Mouse (Mus musculus) layer of hippocampus, adult 9-11 months (tissue): ENCODE data around the gene Trpm3.

Source experiments
- DNase-seq: peaks from one replicate; pipeline ENCODE4 v3.0.0; 2022

The Trpm3 gene

DNA sequence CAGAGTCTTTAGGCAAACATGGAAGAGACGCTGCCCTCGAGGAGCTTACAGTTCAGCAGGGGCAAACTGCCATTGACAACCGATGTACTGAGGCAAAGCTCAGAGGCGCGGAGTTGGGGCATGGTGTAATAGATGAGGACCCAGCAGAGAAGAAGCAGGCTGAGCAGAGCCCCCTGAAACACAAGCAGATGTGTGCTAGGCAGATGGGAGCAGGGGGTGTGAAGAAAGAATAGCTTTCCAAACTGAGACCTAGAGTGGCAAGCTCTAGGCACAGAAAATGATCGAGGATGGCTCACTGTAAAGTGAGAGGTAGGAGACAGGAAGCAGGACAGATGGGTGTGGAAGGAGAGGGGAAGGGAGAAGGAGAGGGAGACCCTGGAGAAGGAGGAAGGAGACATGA is 792.2 kb downstream of the Trpm3 start:
- no peak for DNase-seq

- DNase-seq, result peak; percentile 53
These were observed 796.2 kb downstream of the Trpm3 start for GRCm38 (mm10) chr19:22935067-22935466.

GRCm38 (mm10) chr19:22938848-22939724 is 800.2 kb downstream of the Trpm3 start:
- DNase-seq, result no peak

- no peak for DNase-seq
These were observed 801.0 kb downstream of the Trpm3 start for GRCm38 (mm10) chr19:22939836-22940235.

GRCm38 (mm10) chr19:22940487-22940886 is 801.6 kb downstream of the Trpm3 start:
- peak; percentile 91 for DNase-seq

DNA sequence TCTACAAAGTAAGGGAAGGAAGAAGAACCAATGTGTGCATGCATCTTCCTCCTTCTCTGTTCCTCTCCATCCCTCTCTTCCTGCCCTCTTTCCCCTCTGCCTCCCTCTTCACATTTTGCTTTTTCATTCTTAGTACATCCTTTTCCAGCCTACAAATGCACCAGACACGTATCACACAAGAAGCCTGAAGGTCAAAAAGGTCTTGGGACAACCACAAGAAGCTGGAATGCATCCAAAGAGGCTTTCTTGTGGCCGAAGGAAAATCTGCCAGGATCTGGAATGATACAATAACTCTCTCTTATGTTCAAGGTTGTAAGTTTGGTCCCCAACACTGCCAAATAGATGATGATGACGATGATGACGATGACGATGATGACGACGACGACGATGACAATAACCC is 802.1 kb downstream of the Trpm3 start:
- DNase-seq, result no peak

DNA sequence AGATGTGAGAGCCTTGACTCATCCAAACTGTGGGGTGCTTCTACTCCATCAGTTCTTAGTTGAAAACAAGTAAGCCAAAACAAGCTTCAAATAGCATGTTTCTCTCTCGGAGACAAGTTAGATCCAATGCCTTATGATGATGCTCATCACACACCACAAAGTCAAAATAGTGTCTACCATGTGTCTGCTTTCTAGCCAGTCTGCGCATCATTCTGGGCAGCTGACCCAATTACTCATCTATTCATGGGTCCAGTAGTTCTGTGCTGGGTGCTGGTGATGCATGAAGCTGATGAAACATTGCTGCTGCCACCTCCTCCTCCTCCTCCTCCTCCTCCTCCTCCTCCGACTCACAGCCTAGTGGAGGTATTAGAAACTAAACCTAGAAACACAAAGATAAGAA is 813.6 kb downstream of the Trpm3 start:
- no peak for DNase-seq

GRCm38 (mm10) chr19:22953191-22953590 is 814.3 kb downstream of the Trpm3 start:
- no peak for DNase-seq

GRCm38 (mm10) chr19:22958414-22958813 is 819.6 kb downstream of the Trpm3 start:
- peak; percentile 79 for DNase-seq

DNA sequence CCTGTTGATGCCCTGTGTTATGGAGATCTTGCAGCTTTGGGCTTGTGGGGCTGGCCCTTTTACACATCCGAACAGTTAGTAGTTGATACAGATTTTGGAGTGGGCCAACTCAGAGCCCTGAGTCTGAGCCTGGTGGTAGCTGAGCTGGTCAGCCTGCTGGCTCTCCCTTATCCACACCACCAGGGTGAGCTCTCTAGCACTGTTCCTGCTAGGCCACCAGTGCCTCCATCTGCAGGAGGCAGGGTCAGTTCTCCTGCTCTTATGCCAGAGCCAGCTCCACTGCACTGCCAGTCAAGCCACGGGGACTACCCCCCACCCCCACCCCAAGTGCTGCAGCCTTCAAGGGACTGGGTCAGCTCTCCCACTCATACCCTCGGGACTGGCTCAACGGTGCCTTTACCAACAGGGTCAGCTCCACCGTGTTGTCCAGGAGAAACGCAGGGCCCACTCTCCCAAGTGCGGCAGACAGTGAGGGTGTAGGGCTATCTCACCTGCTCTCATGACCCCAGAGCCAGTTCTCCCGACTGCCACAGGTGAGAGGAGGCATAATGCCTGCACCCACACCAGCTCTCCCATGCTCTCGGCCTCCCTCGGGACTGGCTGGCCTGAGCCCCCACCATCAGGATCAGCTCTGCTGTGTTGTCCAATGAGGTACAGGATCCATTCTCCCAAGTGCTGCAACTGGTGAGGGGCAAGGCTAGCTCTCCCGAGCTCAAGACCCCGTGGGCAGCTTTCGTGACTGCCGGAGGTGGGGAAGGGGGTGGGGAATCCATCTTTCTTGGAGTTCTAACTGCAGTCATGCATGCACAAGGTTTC is 821.8 kb downstream of the Trpm3 start:
- no peak for DNase-seq

- DNase-seq, result no peak
These were observed 823.3 kb downstream of the Trpm3 start for GRCm38 (mm10) chr19:22962001-22962708.

- peak; percentile 57 for DNase-seq
These were observed 823.9 kb downstream of the Trpm3 start for GRCm38 (mm10) chr19:22962731-22963130.

DNA sequence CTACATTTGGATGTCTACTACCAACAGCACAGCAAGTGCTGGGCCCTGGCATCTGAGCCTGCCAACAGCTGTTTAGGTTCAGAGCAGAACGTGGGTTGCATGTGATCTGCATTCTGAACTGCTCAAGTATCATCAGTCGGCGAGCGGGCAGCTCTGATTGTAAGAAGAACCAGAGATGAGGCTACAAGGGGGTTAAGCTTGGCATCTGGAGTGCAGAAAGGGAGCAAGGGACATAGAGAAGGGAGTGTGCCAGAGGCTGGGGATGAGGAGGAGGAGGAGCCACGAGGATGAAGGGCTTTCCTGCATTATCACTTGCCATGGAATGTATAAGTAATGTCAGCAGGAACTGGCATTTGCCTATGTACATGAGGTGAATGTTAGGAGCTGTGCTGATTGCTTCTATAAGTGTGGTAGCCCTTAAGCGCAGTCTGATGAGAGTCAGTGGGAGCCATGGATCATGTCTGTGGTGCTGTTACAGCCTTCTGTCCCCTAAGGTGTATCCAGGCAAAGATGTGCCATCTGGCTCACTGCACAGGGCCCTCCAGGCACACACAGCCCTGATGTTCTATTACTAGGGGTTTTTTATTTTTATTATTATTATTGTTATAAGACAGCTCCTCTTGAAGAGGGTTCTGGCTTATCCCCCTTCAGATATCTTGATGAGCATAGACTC is 825.0 kb downstream of the Trpm3 start:
- DNase-seq, result no peak

DNA sequence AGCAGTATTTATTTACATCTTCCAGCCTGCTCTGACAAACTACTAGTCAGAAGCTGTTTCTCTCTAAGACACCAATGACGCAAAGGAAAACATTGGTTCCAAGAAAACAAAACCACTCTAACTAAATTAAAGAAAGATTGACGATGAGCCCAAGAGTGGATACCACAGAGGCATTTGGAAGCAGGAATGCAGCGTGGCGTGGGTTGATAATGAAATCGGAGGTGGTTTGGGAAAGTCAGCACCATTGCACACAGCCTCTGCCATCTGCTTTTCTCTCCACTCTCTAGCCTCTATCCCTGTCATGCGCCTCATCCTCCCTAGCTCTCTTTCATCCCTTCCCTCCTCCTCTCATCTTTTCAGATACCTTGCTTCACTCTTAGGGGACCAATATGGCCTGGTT is 826.6 kb downstream of the Trpm3 start:
- DNase-seq, result peak; percentile 70

DNA sequence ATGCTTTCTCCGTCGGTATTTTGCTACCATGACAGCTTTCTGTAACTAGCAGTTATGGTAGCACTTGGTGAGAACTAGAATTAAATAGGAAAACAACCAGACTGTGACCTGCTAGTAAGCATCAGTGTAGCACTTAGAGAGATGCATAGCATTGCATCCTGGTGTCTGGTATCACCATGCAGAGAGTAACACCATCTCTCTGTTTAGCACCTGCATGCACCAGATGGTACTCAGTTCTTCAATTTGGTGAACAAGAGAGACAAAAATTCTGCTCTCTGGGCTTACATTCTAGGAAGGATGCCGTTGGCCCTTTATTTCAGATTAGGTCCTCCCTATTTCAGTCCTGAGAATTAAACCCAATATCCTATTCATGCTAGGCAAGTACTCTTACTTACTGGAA is 834.4 kb downstream of the Trpm3 start:
- peak; percentile 64 for DNase-seq

GRCm38 (mm10) chr19:22973727-22974126 is 834.9 kb downstream of the Trpm3 start:
- DNase-seq, result no peak

DNA sequence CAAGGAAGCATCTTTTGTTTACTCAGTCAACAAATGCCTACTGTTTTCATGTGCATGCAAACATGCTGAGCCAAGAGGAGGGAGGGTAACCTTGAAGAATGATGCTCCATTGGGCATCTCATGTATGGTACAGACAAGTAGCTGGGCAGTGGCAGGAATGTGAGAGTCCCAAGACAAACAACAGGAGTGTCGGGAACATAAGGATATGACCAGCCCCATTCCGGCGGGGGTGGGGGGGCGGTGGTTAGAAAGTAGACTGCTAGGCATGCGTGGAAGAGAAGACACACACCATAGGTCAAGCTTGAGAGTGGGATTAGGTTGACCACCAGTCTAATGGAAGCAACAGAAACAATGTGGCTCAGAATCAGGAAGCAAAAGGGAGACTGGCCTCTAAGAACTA is 837.0 kb downstream of the Trpm3 start:
- no peak for DNase-seq

DNA sequence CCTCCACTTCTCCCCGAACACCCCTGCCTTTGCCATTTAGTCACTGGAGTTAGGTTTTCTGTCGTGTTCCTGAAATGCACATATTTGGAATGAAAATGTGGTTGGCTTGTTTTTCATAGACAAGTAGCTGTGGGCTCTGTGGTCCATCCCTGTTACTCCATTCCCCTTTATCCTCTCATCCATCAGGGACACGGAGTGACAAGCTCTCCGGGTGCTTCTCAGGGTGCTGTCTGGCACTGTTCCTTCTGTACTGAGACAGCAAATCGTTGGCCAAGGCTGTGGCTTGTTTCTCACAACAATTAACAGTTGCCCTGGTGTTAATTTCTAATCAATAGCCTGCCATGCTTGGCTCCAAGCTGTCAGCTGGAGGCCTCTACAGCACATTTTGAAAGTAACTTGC is 838.7 kb downstream of the Trpm3 start:
- peak; percentile 38 for DNase-seq

- DNase-seq, result no peak
These were observed 839.9 kb downstream of the Trpm3 start for GRCm38 (mm10) chr19:22978763-22979162.

DNA sequence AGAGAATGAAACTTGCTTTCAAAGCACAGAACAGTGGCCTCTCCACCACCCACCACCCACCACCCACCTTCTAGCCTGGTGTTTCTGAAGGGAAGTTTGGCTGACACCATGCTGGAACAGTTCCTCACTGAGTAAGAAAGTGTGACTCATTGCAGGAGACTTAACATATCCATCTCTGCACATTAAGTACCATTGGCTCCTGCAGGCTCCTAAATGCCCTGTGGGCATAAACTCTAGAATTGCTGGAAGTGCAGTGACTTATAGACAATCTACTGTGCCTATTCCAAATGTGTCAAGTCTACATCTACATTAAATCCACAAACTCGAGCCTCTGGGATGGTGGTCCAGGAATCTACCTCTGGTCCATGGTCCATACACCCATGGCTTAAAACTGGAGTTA is 840.3 kb downstream of the Trpm3 start:
- DNase-seq, result no peak

GRCm38 (mm10) chr19:22987914-22988313 is 849.1 kb downstream of the Trpm3 start:
- peak; percentile 48 for DNase-seq

- no peak for DNase-seq
These were observed 855.1 kb downstream of the Trpm3 start for GRCm38 (mm10) chr19:22993946-22994345.

GRCm38 (mm10) chr19:22994531-22994930 is 855.7 kb downstream of the Trpm3 start:
- no peak for DNase-seq
